Mouse (Mus musculus) CH12.LX (cell line): ENCODE measurements around the gene Pdrg1. TPM values are rescaled to one million over a fixed set of nuclear protein-coding genes. Genes with fewer than 3 reads are reported as not detected.

Experiments used
- DNase-seq: peaks from one replicate; pipeline ENCODE4 v3.0.0-alpha.2; 2013; ENCODE audit errors: extremely low read depth
- H3K27ac ChIP-seq: 2 replicates; pipeline ENCODE4 v1.5.1; 2012; ENCODE audit warnings: low read depth, mild to moderate bottlenecking, control low read depth, moderate library complexity; ENCODE audit not compliant: insufficient read depth
- H3K27me3 ChIP-seq: replicated peaks from 2 replicates; pipeline ENCODE3; 2012; ENCODE audit warnings: inconsistent platforms
- H3K36me3 ChIP-seq, 2 experiments: replicated peaks in 1 of 2; 2 replicates each; pipeline versions ENCODE3 to v1.6.1; 2012; ENCODE audit warnings: inconsistent platforms in 1 of 2, low read length in 1 of 2, mild to moderate bottlenecking in 1 of 2, mixed read lengths in 1 of 2, moderate library complexity in 1 of 2; ENCODE audit not compliant: control insufficient read depth in 1 of 2, insufficient read depth in 1 of 2
- H3K4me1 ChIP-seq, 2 experiments: 2 replicates each; pipeline ENCODE4 v1.6.1; 2012; ENCODE audit warnings: inconsistent platforms in 1 of 2, moderate library complexity in 1 of 2; ENCODE audit not compliant: insufficient read depth in 2 of 2, control insufficient read depth in 1 of 2
- H3K4me2 ChIP-seq: 2 replicates; pipeline ENCODE4 v1.6.1; 2012; ENCODE audit warnings: low read depth, mild to moderate bottlenecking, control low read depth; ENCODE audit not compliant: poor library complexity, insufficient read depth, severe bottlenecking
- H3K4me3 ChIP-seq, 3 experiments: fragments of 150-350 bp in 1 of 3; sonication (generic) in 1 of 3; replicated peaks in 1 of 3; 2 replicates each; pipeline versions ENCODE3 to v1.5.1; 2011 to 2012; ENCODE audit warnings: low read depth in 2 of 3, low read length in 2 of 3, mild to moderate bottlenecking in 2 of 3, moderate library complexity in 2 of 3, control low read depth in 1 of 3, improper control_type of control experiment in 1 of 3, inconsistent platforms in 1 of 3, mixed read lengths in 1 of 3; ENCODE audit not compliant: poor library complexity in 1 of 3
- H3K79me2 ChIP-seq: replicated peaks from 2 replicates; pipeline ENCODE4 v1.6.1; 2012; ENCODE audit warnings: mild to moderate bottlenecking, moderate library complexity; ENCODE audit not compliant: control insufficient read depth, poor library complexity, insufficient read depth, severe bottlenecking; ENCODE audit errors: extremely low read depth
- H3K9ac ChIP-seq: 2 replicates; pipeline ENCODE4 v1.6.1; 2012; ENCODE audit warnings: low read depth, mild to moderate bottlenecking, control low read depth, moderate library complexity; ENCODE audit not compliant: insufficient read depth
- H3K9me3 ChIP-seq: replicated peaks from 2 replicates; pipeline ENCODE3; 2012; ENCODE audit warnings: low read length, inconsistent platforms, mixed read lengths
- CTCF ChIP-seq, 2 experiments: IDR thresholded peaks in 1 of 2; conservative IDR thresholded peaks in 1 of 2; 2 replicates each; pipeline ENCODE4 v1.5.1; 2011 to 2012; ENCODE audit warnings: low read depth in 2 of 2, low read length in 2 of 2, improper control_type of control experiment in 1 of 2, inconsistent platforms in 1 of 2, mild to moderate bottlenecking in 1 of 2, moderate library complexity in 1 of 2
- ELF1 ChIP-seq: IDR thresholded peaks from 2 replicates; pipeline ENCODE4 v1.6.1; 2014; ENCODE audit warnings: low read depth, mild to moderate bottlenecking, inconsistent platforms, low read length, improper control_type of control experiment
- GABPA ChIP-seq: IDR thresholded peaks from 2 replicates; pipeline ENCODE4 v1.6.1; 2012; ENCODE audit warnings: low read depth, low read length, improper control_type of control experiment, inconsistent platforms; ENCODE audit not compliant: insufficient replicate concordance
- HCFC1 ChIP-seq: IDR thresholded peaks from 2 replicates; pipeline ENCODE4 v1.6.1; 2012; ENCODE audit warnings: low read depth, mild to moderate bottlenecking, inconsistent platforms, low read length, improper control_type of control experiment
- IRF4 ChIP-seq: IDR thresholded peaks from 2 replicates; pipeline ENCODE4 v1.6.1; 2014; ENCODE audit warnings: low read depth, mild to moderate bottlenecking, inconsistent platforms, low read length, improper control_type of control experiment
- JUN ChIP-seq: IDR thresholded peaks from 2 replicates; pipeline ENCODE4 v1.6.1; 2011; ENCODE audit warnings: low read depth, mild to moderate bottlenecking, low read length, improper control_type of control experiment, moderate library complexity; ENCODE audit not compliant: insufficient read depth
- MAFK ChIP-seq: IDR thresholded peaks from 2 replicates; pipeline ENCODE4 v1.6.1; 2011; ENCODE audit warnings: low read length, improper control_type of control experiment; ENCODE audit not compliant: insufficient replicate concordance
- MAX ChIP-seq: IDR thresholded peaks from 2 replicates; pipeline ENCODE4 v1.6.1; 2011; ENCODE audit warnings: low read length, improper control_type of control experiment
- MAZ ChIP-seq: IDR thresholded peaks from 2 replicates; pipeline ENCODE4 v1.6.1; 2012; ENCODE audit warnings: low read depth, mild to moderate bottlenecking, inconsistent platforms, low read length, improper control_type of control experiment, moderate library complexity
- MXI1 ChIP-seq: IDR thresholded peaks from 2 replicates; pipeline ENCODE4 v1.6.1; 2011; ENCODE audit warnings: mild to moderate bottlenecking, low read depth, low read length, improper control_type of control experiment
- MYC ChIP-seq: IDR thresholded peaks from 2 replicates; pipeline ENCODE4 v1.6.1; 2011; ENCODE audit warnings: low read depth, mild to moderate bottlenecking, improper control_type of control experiment, low read length
- NRF1 ChIP-seq: IDR thresholded peaks from 2 replicates; pipeline ENCODE4 v1.6.1; 2014; ENCODE audit warnings: low read depth, mild to moderate bottlenecking, inconsistent platforms, low read length, improper control_type of control experiment, moderate library complexity
- PAX5 ChIP-seq: IDR thresholded peaks from 2 replicates; pipeline ENCODE4 v1.6.1; 2012; ENCODE audit warnings: low read length, inconsistent platforms, mixed read lengths
- POLR2A ChIP-seq: IDR thresholded peaks from 2 replicates; pipeline ENCODE4 v1.6.1; 2011; ENCODE audit warnings: low read depth, mild to moderate bottlenecking, improper control_type of control experiment, low read length
- RCOR1 ChIP-seq: conservative IDR thresholded peaks from 2 replicates; pipeline ENCODE4 v1.6.1; 2012; ENCODE audit warnings: low read depth, mild to moderate bottlenecking, inconsistent platforms, low read length, improper control_type of control experiment
- TBP ChIP-seq: conservative IDR thresholded peaks from 2 replicates; pipeline ENCODE4 v1.6.1; 2011; ENCODE audit warnings: low read depth, low read length, improper control_type of control experiment
- TCF12 ChIP-seq: IDR thresholded peaks from 2 replicates; pipeline ENCODE4 v1.6.1; 2014; ENCODE audit warnings: low read depth, mild to moderate bottlenecking, inconsistent platforms, low read length, improper control_type of control experiment
- USF2 ChIP-seq: conservative IDR thresholded peaks from 2 replicates; pipeline ENCODE4 v1.6.1; 2011; ENCODE audit warnings: low read depth, low read length, improper control_type of control experiment
- ZMIZ1 ChIP-seq: IDR thresholded peaks from 2 replicates; pipeline ENCODE4 v1.6.1; 2012; ENCODE audit warnings: low read depth, mild to moderate bottlenecking, inconsistent platforms, low read length, improper control_type of control experiment
- ZNF384 ChIP-seq: IDR thresholded peaks from 2 replicates; pipeline ENCODE4 v1.6.1; 2012; ENCODE audit warnings: low read depth, low read length, improper control_type of control experiment, inconsistent platforms
- dilution Hi-C: fragments of 300-500 bp; cut with MboI; formaldehyde crosslinking; loops from 2 replicates; pipeline ENCODE4 v1.14.3; 2020; ENCODE audit warnings: low sequenced_read_pairs; ENCODE audit not compliant: extremely low pct_unique_long_range_greater_than_20kb, extremely low pct_ligation_motif_present
- in situ Hi-C: fragments of 300-500 bp; cut with MboI; formaldehyde crosslinking; loops from 3 replicates; pipeline ENCODE4 v1.14.3; 2019; ENCODE audit warnings: low sequenced_read_pairs, low pct_ligation_motif_present, low pct_unique_long_range_greater_than_20kb, mixed read lengths
- polyA plus RNA-seq: library from polyadenylated mRNA; unstranded; fragments of >175 nt; gene quantifications from 2 replicates; pipeline ENCODE4 v1.2.1, GENCODE M21; 2012; ENCODE audit warnings: low read depth; ENCODE audit not compliant: insufficient read length
- total RNA-seq, 2 experiments: library from RNA; depleted of rRNA; stranded (reverse); fragments of 300-350 nt in 1 of 2; fragments of >200 nt in 1 of 2; gene quantifications; 2 replicates each; pipeline ENCODE4 v1.2.3; 2012 to 2014

The Pdrg1 gene
- total and polyA plus RNA-seq, 3 experiments, result 26.1 to 56.4 (median 50.9) TPM

GRCm38 (mm10) chr2:152997046-152997445 lies 18.2 kb downstream of the Pdrg1 start:
- no peak overlapping the region for H3K4me2 ChIP-seq
- H3K27ac ChIP-seq, result no peak overlapping the region
- no peaks in the 10 kb centered on the region for H3K9me3 ChIP-seq
- no peak overlapping the region for H3K9ac ChIP-seq
- TF ChIP-seq MYC (no peak), GABPA (no peak), NRF1 (no peak), IRF4 (no peak), TCF12 (no peak), ELF1 (no peak), JUN (no peak)
- TF ChIP-seq, all 38 proteins: peak for 0
- no peaks in the 10 kb centered on the region for H3K79me2 ChIP-seq
- H3K36me3 ChIP-seq, result no peaks in the 10 kb centered on the region
- H3K4me3 ChIP-seq, result no peak overlapping the region
- no peak for DNase-seq
- dilution Hi-C loops (no loop called here), in situ Hi-C loops (no loop called here)
- H3K4me1 ChIP-seq, result peaks cover 7 to 15% of the 10 kb centered on the region in 2 experiments
- peaks cover 16% of the 10 kb centered on the region for H3K27me3 ChIP-seq

DNA sequence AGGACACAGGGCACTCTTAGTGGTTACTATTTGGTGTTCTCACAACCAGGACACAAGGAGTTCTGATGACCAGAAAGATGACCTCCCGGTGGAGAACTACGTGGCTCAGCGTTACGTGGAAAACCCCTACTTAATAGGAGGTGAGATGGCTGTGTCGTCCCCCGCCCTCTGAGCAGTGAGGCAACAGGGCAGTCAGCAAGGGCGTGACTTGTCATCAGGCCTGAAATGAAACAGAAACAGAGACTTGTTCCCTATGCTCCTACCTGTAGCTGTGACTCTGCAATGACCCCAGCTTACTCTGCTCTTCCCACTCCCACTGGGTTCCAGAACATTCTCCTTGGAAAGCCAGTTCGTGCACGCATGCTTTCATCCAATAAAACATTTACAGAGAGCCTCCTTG lies 23.7 kb downstream of the Pdrg1 start:
- H3K79me2 ChIP-seq, result no peaks in the 10 kb centered on the region
- no peak overlapping the region for H3K27ac ChIP-seq
- in situ Hi-C loops, result no loop called here
- H3K4me3 ChIP-seq, result peak overlapping the region in 1 of 3 experiments; percentile 21
- H3K9ac ChIP-seq, result no peak overlapping the region; the same call in 1 of the 2 replicates
- peaks cover 20% of the 10 kb centered on the region for H3K27me3 ChIP-seq
- H3K4me2 ChIP-seq, result peak overlapping the region; percentile 85
- TF ChIP-seq MYC (no peak), TBP (0 out of 2 replicates have a peak, but pooled peaks have one; percentile 25), ZMIZ1 (no peak), MAZ (0 out of 2 replicates have a peak, but pooled peaks have one; percentile 69), IRF4 (peak; percentile 61; the same call in 1 of the 2 replicates), MXI1 (peak; percentile 42; the same call in 1 of the 2 replicates)
- TF ChIP-seq, all 38 proteins: peak for 4
- Histone ChIP-seq H3K9me3 (no peaks in the 10 kb centered on the region), H3K4me1 (peaks cover 34 to 35% of the 10 kb centered on the region in 2 experiments), H3K36me3 (no peaks in the 10 kb centered on the region)
- DNase-seq, result peak; percentile 37
- dilution Hi-C loops, result no loop called here

- Histone ChIP-seq H3K4me2 (no peak overlapping the region), H3K4me1 (peaks cover 14 to 18% of the 10 kb centered on the region in 2 experiments), H3K36me3 (no peaks in the 10 kb centered on the region), H3K4me3 (no peak overlapping the region), H3K27ac (no peak overlapping the region), H3K79me2 (no peaks in the 10 kb centered on the region), H3K27me3 (peaks cover 66% of the 10 kb centered on the region), H3K9me3 (peaks cover 3% of the 10 kb centered on the region), H3K9ac (no peak overlapping the region)
- dilution Hi-C loops, result no loop called here
- in situ Hi-C loops, result no loop called here
- no peak for TF ChIP-seq IRF4
- no peak for TF ChIP-seq MYC
- TF ChIP-seq RCOR1, result no peak
- no peak for TF ChIP-seq POLR2A
- no peak for TF ChIP-seq ZMIZ1
- TF ChIP-seq USF2, result no peak
- TF ChIP-seq ZNF384, result no peak
- TF ChIP-seq MAFK, result no peak
- no peak for TF ChIP-seq HCFC1
- TF ChIP-seq MAX, result no peak
- TF ChIP-seq JUN, result no peak
- TF ChIP-seq PAX5, result no peak
- TF ChIP-seq MAZ, result no peak
- TF ChIP-seq CTCF (conservative IDR thresholded peaks at IDR 0.05 in 1 of 2, IDR thresholded peaks at IDR 0.05 in 1 of 2; ENCODE audit: low read depth in 2 of 2, low read length in 2 of 2), result no peak
- no peak for DNase-seq
Measured at GRCm38 (mm10) chr2:152985582-152985981, 29.6 kb downstream of the Pdrg1 start.
